Mouse (Mus musculus) embryonic fibroblast, embryonic 13.5 days (primary cell): Measurements from ENCODE around the gene Tmem192.

ENCODE experiments used
- CTCF ChIP-seq: IDR thresholded peaks from 2 replicates; pipeline ENCODE4 v1.5.1; 2011; ENCODE audit warnings: mild to moderate bottlenecking, control low read depth, low read length, moderate library complexity, borderline replicate concordance; ENCODE audit not compliant: insufficient read depth
- POLR2A ChIP-seq: IDR thresholded peaks from 2 replicates; pipeline ENCODE4 v1.6.1; 2011; ENCODE audit warnings: low read depth, mild to moderate bottlenecking, control low read depth, low read length, moderate library complexity

DNA sequence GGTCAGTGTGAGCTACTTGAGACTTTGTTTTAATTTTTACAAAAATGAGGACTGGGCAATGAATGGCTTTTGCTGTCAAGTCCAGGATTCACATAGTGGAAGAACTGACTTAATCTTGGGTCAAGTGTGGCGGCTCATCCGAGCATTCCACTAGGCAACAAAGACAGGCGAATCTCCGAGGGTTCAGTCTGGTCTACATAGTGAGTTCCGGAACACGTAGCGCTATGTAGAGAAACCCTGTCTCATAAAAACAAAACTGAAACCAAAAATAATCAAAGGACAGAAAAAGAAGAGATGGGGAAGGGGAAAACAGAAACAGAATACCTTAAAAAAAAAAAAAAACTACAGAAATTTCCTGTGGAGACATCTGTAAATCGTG lies 555 bp upstream of the Tmem192 start:
- TF ChIP-seq CTCF: no peak
- no peak for TF ChIP-seq POLR2A
